Mouse (Mus musculus): ENCODE results near the gene Braf. TPM values are rescaled to one million over a fixed set of nuclear protein-coding genes. Genes with fewer than 3 reads are reported as not detected.
A peak's percentile ranks its signal among the peaks of the same experiment; 100 is the strongest.
"Not testable (repeated sequence)": the region's sequence is repeated elsewhere in the genome, so short reads cannot be mapped to it uniquely, and the experiment has no call there.

Gene Braf
- polyA plus RNA-seq (2014; fragmentation: Nextera tagmentation; extraction: Ambion mirVana) = 22.6 and 23.7 TPM in 2 replicates

GRCm38 (mm10) chr6:39724866-39725711 lies at the start of gene Braf:
Braf (minus strand) TSS chr6:39725463.
- Histone ChIP-seq H3K4me2 (replicated peaks; ENCODE audit: low read depth, low read length) (peak within 1 kb of the TSS; percentile 61), H3K9me3 (ENCODE audit: control insufficient read depth, low read length) (no peaks in the 10 kb centered on the region), H3K4me3 (ENCODE audit: low read depth, low read length) (peak within 1 kb of the TSS; percentile 95), H3K9ac (ENCODE audit: low read depth, low read length) (peak within 1 kb of the TSS; percentile 96), H3K36me3 (ENCODE audit: control insufficient read depth, insufficient read depth, low read length) (no peaks in the 10 kb centered on the region), H3K4me1 (replicated peaks; ENCODE audit: control insufficient read depth, insufficient read depth, low read length) (peaks cover 8% of the 10 kb centered on the region; the same call in 1 of the 2 replicates), H3K27me3 (ENCODE audit: control insufficient read depth, insufficient read depth, low read length) (no peaks in the 10 kb centered on the region), H3K27ac (ENCODE audit: low read depth, low read length) (peak within 1 kb of the TSS; percentile 94)
- WGBS = under 1% methylated on average over 53 of the region's 101 CpGs
- peak; percentile 96 for DNase-seq (ENCODE audit: low spot score)
- ATAC-seq (ENCODE audit: low FRiP score) = peak; percentile 93

GRCm38 (mm10) chr6:39775029-39775428 lies 49.8 kb upstream of the Braf start:
- 91% methylated on average over 9 of the region's 9 CpGs for WGBS
- Histone ChIP-seq H3K27me3 (ENCODE audit: control insufficient read depth, insufficient read depth, low read length) (no peaks in the 10 kb centered on the region), H3K4me3 (ENCODE audit: low read depth, low read length) (no peak overlapping the region), H3K9ac (ENCODE audit: low read depth, low read length) (no peak overlapping the region), H3K27ac (ENCODE audit: low read depth, low read length) (no peak overlapping the region), H3K4me2 (replicated peaks; ENCODE audit: low read depth, low read length) (no peak overlapping the region), H3K9me3 (ENCODE audit: control insufficient read depth, low read length) (no peaks in the 10 kb centered on the region), H3K4me1 (replicated peaks; ENCODE audit: control insufficient read depth, insufficient read depth, low read length) (no peaks in the 10 kb centered on the region), H3K36me3 (ENCODE audit: control insufficient read depth, insufficient read depth, low read length) (no peaks in the 10 kb centered on the region)
- ATAC-seq (ENCODE audit: low FRiP score) (no peak), DNase-seq (ENCODE audit: low spot score) (no peak)

- Histone ChIP-seq H3K27ac (ENCODE audit: low read depth, low read length) (no peak overlapping the region), H3K9ac (ENCODE audit: low read depth, low read length) (no peak overlapping the region), H3K36me3 (ENCODE audit: control insufficient read depth, insufficient read depth, low read length) (no peaks in the 10 kb centered on the region), H3K27me3 (ENCODE audit: control insufficient read depth, insufficient read depth, low read length) (no peaks in the 10 kb centered on the region), H3K4me2 (replicated peaks; ENCODE audit: low read depth, low read length) (no peak overlapping the region), H3K4me1 (replicated peaks; ENCODE audit: control insufficient read depth, insufficient read depth, low read length) (no peaks in the 10 kb centered on the region), H3K9me3 (ENCODE audit: control insufficient read depth, low read length) (no peaks in the 10 kb centered on the region), H3K4me3 (ENCODE audit: low read depth, low read length) (no peak overlapping the region)
- ATAC-seq (ENCODE audit: low FRiP score) (no peak), DNase-seq (ENCODE audit: low spot score) (no peak)
- WGBS = 88% methylated on average over 2 of the region's 2 CpGs
Observed at GRCm38 (mm10) chr6:39757229-39757628, 32.0 kb upstream of the Braf start.

GRCm38 (mm10) chr6:39749881-39750280 lies 24.6 kb upstream of the Braf start:
- H3K4me1 ChIP-seq (replicated peaks; ENCODE audit: control insufficient read depth, insufficient read depth, low read length) = no peaks in the 10 kb centered on the region
- no peak overlapping the region for H3K27ac ChIP-seq (ENCODE audit: low read depth, low read length)
- peak; percentile 14 for DNase-seq (ENCODE audit: low spot score)
- H3K9me3 ChIP-seq (ENCODE audit: control insufficient read depth, low read length) = no peaks in the 10 kb centered on the region
- WGBS = 20% methylated on average over 6 of the region's 6 CpGs
- H3K4me2 ChIP-seq (replicated peaks; ENCODE audit: low read depth, low read length) = no peak overlapping the region
- no peak overlapping the region for H3K4me3 ChIP-seq (ENCODE audit: low read depth, low read length)
- H3K9ac ChIP-seq (ENCODE audit: low read depth, low read length) = no peak overlapping the region
- no peak for ATAC-seq (ENCODE audit: low FRiP score)
- no peaks in the 10 kb centered on the region for H3K36me3 ChIP-seq (ENCODE audit: control insufficient read depth, insufficient read depth, low read length)
- H3K27me3 ChIP-seq (ENCODE audit: control insufficient read depth, insufficient read depth, low read length) = no peaks in the 10 kb centered on the region

GRCm38 (mm10) chr6:39747094-39747493 lies 21.8 kb upstream of the Braf start:
- DNase-seq (ENCODE audit: low spot score) = no peak

GRCm38 (mm10) chr6:39745456-39745855 lies 20.2 kb upstream of the Braf start:
- Histone ChIP-seq H3K4me2 (replicated peaks; ENCODE audit: low read depth, low read length) (no peak overlapping the region), H3K4me1 (replicated peaks; ENCODE audit: control insufficient read depth, insufficient read depth, low read length) (no peaks in the 10 kb centered on the region), H3K4me3 (ENCODE audit: low read depth, low read length) (no peak overlapping the region), H3K27me3 (ENCODE audit: control insufficient read depth, insufficient read depth, low read length) (no peaks in the 10 kb centered on the region), H3K36me3 (ENCODE audit: control insufficient read depth, insufficient read depth, low read length) (no peaks in the 10 kb centered on the region), H3K27ac (ENCODE audit: low read depth, low read length) (no peak overlapping the region), H3K9ac (ENCODE audit: low read depth, low read length) (no peak overlapping the region), H3K9me3 (ENCODE audit: control insufficient read depth, low read length) (no peaks in the 10 kb centered on the region)
- DNase-seq (ENCODE audit: low spot score) (no peak), ATAC-seq (ENCODE audit: low FRiP score) (no peak)
- 76% methylated on average over 1 of the region's 1 CpGs for WGBS

More at GRCm38 (mm10) chr6:39747094-39747493, 21.8 kb upstream of the Braf start:
- Histone ChIP-seq H3K9me3 (ENCODE audit: control insufficient read depth, low read length) (no peaks in the 10 kb centered on the region), H3K4me3 (ENCODE audit: low read depth, low read length) (no peak overlapping the region), H3K27ac (ENCODE audit: low read depth, low read length) (no peak overlapping the region), H3K4me1 (replicated peaks; ENCODE audit: control insufficient read depth, insufficient read depth, low read length) (no peaks in the 10 kb centered on the region), H3K9ac (ENCODE audit: low read depth, low read length) (no peak overlapping the region), H3K27me3 (ENCODE audit: control insufficient read depth, insufficient read depth, low read length) (no peaks in the 10 kb centered on the region), H3K36me3 (ENCODE audit: control insufficient read depth, insufficient read depth, low read length) (no peaks in the 10 kb centered on the region), H3K4me2 (replicated peaks; ENCODE audit: low read depth, low read length) (no peak overlapping the region)
- ATAC-seq (ENCODE audit: low FRiP score) = no peak
- 21% methylated on average over 1 of the region's 1 CpGs for WGBS

GRCm38 (mm10) chr6:39739698-39740097 lies 14.4 kb upstream of the Braf start:
- not testable (repeated sequence) for H3K9me3 ChIP-seq (ENCODE audit: control insufficient read depth, low read length); H3K4me3 ChIP-seq (ENCODE audit: low read depth, low read length); H3K4me2 ChIP-seq (replicated peaks; ENCODE audit: low read depth, low read length); ATAC-seq (ENCODE audit: low FRiP score); H3K27ac ChIP-seq (ENCODE audit: low read depth, low read length); H3K4me1 ChIP-seq (replicated peaks; ENCODE audit: control insufficient read depth, insufficient read depth, low read length); DNase-seq (ENCODE audit: low spot score); H3K9ac ChIP-seq (ENCODE audit: low read depth, low read length); H3K27me3 ChIP-seq (ENCODE audit: control insufficient read depth, insufficient read depth, low read length); H3K36me3 ChIP-seq (ENCODE audit: control insufficient read depth, insufficient read depth, low read length)
- 85% methylated on average over 9 of the region's 9 CpGs for WGBS

- H3K4me3 ChIP-seq (ENCODE audit: low read depth, low read length) = no peak overlapping the region
- H3K4me1 ChIP-seq (replicated peaks; ENCODE audit: control insufficient read depth, insufficient read depth, low read length) = peaks cover 4% of the 10 kb centered on the region; the same call in 1 of the 2 replicates
- no peak overlapping the region for H3K27ac ChIP-seq (ENCODE audit: low read depth, low read length)
- WGBS = 90% methylated on average over 5 of the region's 5 CpGs
- ATAC-seq (ENCODE audit: low FRiP score) (no peak), DNase-seq (ENCODE audit: low spot score) (no peak)
- H3K9ac ChIP-seq (ENCODE audit: low read depth, low read length) = no peak overlapping the region
- H3K9me3 ChIP-seq (ENCODE audit: control insufficient read depth, low read length) = no peaks in the 10 kb centered on the region
- no peaks in the 10 kb centered on the region for H3K36me3 ChIP-seq (ENCODE audit: control insufficient read depth, insufficient read depth, low read length)
- H3K4me2 ChIP-seq (replicated peaks; ENCODE audit: low read depth, low read length) = no peak overlapping the region
- H3K27me3 ChIP-seq (ENCODE audit: control insufficient read depth, insufficient read depth, low read length) = no peaks in the 10 kb centered on the region
Observed at GRCm38 (mm10) chr6:39728095-39728494, 2.8 kb upstream of the Braf start.

- 88% methylated on average over 3 of the region's 3 CpGs for WGBS
- H3K36me3 ChIP-seq (ENCODE audit: control insufficient read depth, insufficient read depth, low read length) = no peaks in the 10 kb centered on the region
- ATAC-seq (ENCODE audit: low FRiP score) = no peak
- no peak overlapping the region for H3K4me3 ChIP-seq (ENCODE audit: low read depth, low read length)
- H3K9ac ChIP-seq (ENCODE audit: low read depth, low read length) = no peak overlapping the region
- H3K27me3 ChIP-seq (ENCODE audit: control insufficient read depth, insufficient read depth, low read length) = no peaks in the 10 kb centered on the region
- H3K4me2 ChIP-seq (replicated peaks; ENCODE audit: low read depth, low read length) = no peak overlapping the region
- H3K27ac ChIP-seq (ENCODE audit: low read depth, low read length) = no peak overlapping the region
- DNase-seq (ENCODE audit: low spot score) = no peak
- no peaks in the 10 kb centered on the region for H3K9me3 ChIP-seq (ENCODE audit: control insufficient read depth, low read length)
- peaks cover 8% of the 10 kb centered on the region; the same call in 1 of the 2 replicates for H3K4me1 ChIP-seq (replicated peaks; ENCODE audit: control insufficient read depth, insufficient read depth, low read length)
Observed at GRCm38 (mm10) chr6:39726149-39726548, 886 bp upstream of the Braf start.
